Mouse (Mus musculus) forebrain, embryonic 12.5 days (tissue): ENCODE results near the gene Gm39566. TPM values are rescaled to one million over a fixed set of nuclear protein-coding genes. Genes with fewer than 3 reads are reported as not detected.

ENCODE experiments used
- ATAC-seq: fragments of 200-750 bp; cut with Nextera tagmentation; 2 replicates; pipeline ENCODE4 v1.8.0; 2017; ENCODE audit warnings: moderate TSS enrichment; ENCODE audit not compliant: low FRiP score
- H3K27ac ChIP-seq: fragments of 300-500 bp; sonication (generic); 2 replicates; pipeline ENCODE4 v1.5.1; 2016; ENCODE audit warnings: mild to moderate bottlenecking
- H3K27me3 ChIP-seq: fragments of 300-500 bp; sonication (generic); 2 replicates; pipeline ENCODE4 v1.6.1; 2016; ENCODE audit warnings: mild to moderate bottlenecking
- H3K36me3 ChIP-seq: fragments of 300-500 bp; sonication (generic); replicated peaks from 2 replicates; pipeline ENCODE4 v1.6.1; 2016; ENCODE audit warnings: mild to moderate bottlenecking
- H3K4me1 ChIP-seq: fragments of 300-500 bp; sonication (generic); 2 replicates; pipeline ENCODE4 v1.6.1; 2016
- H3K4me2 ChIP-seq: fragments of 300-500 bp; sonication (generic); 2 replicates; pipeline ENCODE4 v1.6.1; 2016; ENCODE audit warnings: mild to moderate bottlenecking, moderate library complexity
- H3K4me3 ChIP-seq: fragments of 300-500 bp; sonication (generic); replicated peaks from 2 replicates; pipeline ENCODE4 v1.5.1; 2016; ENCODE audit warnings: mild to moderate bottlenecking
- H3K9ac ChIP-seq: fragments of 300-500 bp; sonication (generic); 2 replicates; pipeline ENCODE4 v1.6.1; 2016; ENCODE audit warnings: mild to moderate bottlenecking
- H3K9me3 ChIP-seq: fragments of 300-500 bp; sonication (generic); 2 replicates; pipeline ENCODE4 v1.6.1; 2016
- WGBS: fragments of 180-500 bp; shearing (Covaris S2); methylation state at CpG from one replicate; pipeline ENCODE4 v1.1.7; 2016; 5-methylcytosine and 5-hydroxymethylcytosine counted together
- polyA plus RNA-seq: library from polyadenylated mRNA; unstranded; fragments of >200 nt; fragmentation: Nextera tagmentation; extraction: Ambion mirVana; gene quantifications from 2 replicates; pipeline ENCODE4 v1.2.1, GENCODE M21; 2016

Gene Gm39566
- polyA plus RNA-seq, 1 experiment from 2014 or later = not detected

GRCm38 (mm10) chr11:69766126-69766609 is 48.9 kb downstream of the Gm39566 start:
- Histone ChIP-seq H3K4me3 (peak overlapping the region; percentile 83), H3K9ac (peak overlapping the region; percentile 88), H3K27me3 (0 out of 2 replicates have a peak, but pooled peaks cover 4% of the 10 kb centered on the region), H3K4me1 (peaks cover 23% of the 10 kb centered on the region), H3K27ac (peak overlapping the region; percentile 73), H3K9me3 (no peaks in the 10 kb centered on the region), H3K36me3 (no peaks in the 10 kb centered on the region), H3K4me2 (peak overlapping the region; percentile 78)
- peak; percentile 81 for ATAC-seq
- 1% methylated on average over 35 of the region's 37 CpGs for WGBS

GRCm38 (mm10) chr11:69765221-69766125 is 49.6 kb downstream of the Gm39566 start, which contains the start of gene Zbtb4:
TSS of gene Zbtb4 (plus strand) at chr11:69765912.
- peak within 1 kb of the TSS; percentile 73 for H3K27ac ChIP-seq
- WGBS = 29% methylated on average over 31 of the region's 55 CpGs
- H3K4me1 ChIP-seq = peaks cover 28% of the 10 kb centered on the region
- peak within 1 kb of the TSS; percentile 78 for H3K4me2 ChIP-seq
- 0 out of 2 replicates have a peak, but pooled peaks cover 4% of the 10 kb centered on the region for H3K27me3 ChIP-seq
- H3K9me3 ChIP-seq = no peaks in the 10 kb centered on the region
- no peaks in the 10 kb centered on the region for H3K36me3 ChIP-seq
- peak within 1 kb of the TSS; percentile 88 for H3K9ac ChIP-seq
- peak within 1 kb of the TSS; percentile 83 for H3K4me3 ChIP-seq
- ATAC-seq = peak; percentile 70

GRCm38 (mm10) chr11:69763551-69763950 is 51.5 kb downstream of the Gm39566 start:
- 64% methylated on average over 7 of the region's 7 CpGs for WGBS
- H3K9me3 ChIP-seq = no peaks in the 10 kb centered on the region
- H3K27me3 ChIP-seq = 0 out of 2 replicates have a peak, but pooled peaks cover 4% of the 10 kb centered on the region
- H3K4me2 ChIP-seq = no peak overlapping the region
- no peak overlapping the region for H3K4me3 ChIP-seq
- no peak overlapping the region for H3K9ac ChIP-seq
- no peak overlapping the region for H3K27ac ChIP-seq
- H3K4me1 ChIP-seq = peaks cover 39% of the 10 kb centered on the region
- no peak for ATAC-seq
- H3K36me3 ChIP-seq = no peaks in the 10 kb centered on the region

- H3K9me3 ChIP-seq = no peaks in the 10 kb centered on the region
- no peak within 1 kb of the TSS for H3K4me3 ChIP-seq
- ATAC-seq = no peak
- no peak within 1 kb of the TSS for H3K9ac ChIP-seq
- peaks cover 38% of the 10 kb centered on the region for H3K4me1 ChIP-seq
- 85% methylated on average over 1 of the region's 1 CpGs for WGBS
- H3K36me3 ChIP-seq = no peaks in the 10 kb centered on the region
- no peaks in the 10 kb centered on the region for H3K27me3 ChIP-seq
- no peak within 1 kb of the TSS for H3K4me2 ChIP-seq
- 0 out of 2 replicates have a peak within 1 kb of the TSS, but pooled peaks have one; percentile 99 for H3K27ac ChIP-seq
Measured at GRCm38 (mm10) chr11:69761868-69762267, 53.2 kb downstream of the Gm39566 start, which contains the start of gene Slc35g3. TSS of gene Slc35g3 (minus strand) at chr11:69761968.

Other genes with a start within 250 kb of the Gm39566 start
- gene Wrap53, start 235.0 kb downstream of the Gm39566 start, polyA plus RNA-seq = 33.0 and 36.0 TPM in 2 replicates
- 120 and 124 TPM in 2 replicates for gene Trp53, start 234.9 kb downstream of the Gm39566 start, polyA plus RNA-seq
- 11.9 and 12.6 TPM in 2 replicates for gene Atp1b2, start 209.4 kb downstream of the Gm39566 start, polyA plus RNA-seq
- gene Shbg, start 197.4 kb downstream of the Gm39566 start, polyA plus RNA-seq = not detected in 2 replicates
- 15.8 and 21.5 TPM in 2 replicates for gene Sat2, start 193.3 kb downstream of the Gm39566 start, polyA plus RNA-seq
- 46.0 and 48.9 TPM in 2 replicates for gene Fxr2, start 182.3 kb downstream of the Gm39566 start, polyA plus RNA-seq
- gene Sox15, start 160.0 kb downstream of the Gm39566 start, polyA plus RNA-seq = not detected in 2 replicates
- gene Mpdu1, start 152.7 kb downstream of the Gm39566 start, polyA plus RNA-seq = 74.7 and 80.9 TPM in 2 replicates
- 5.5 TPM in 2 replicates for gene Cd68, start 149.1 kb downstream of the Gm39566 start, polyA plus RNA-seq
- 694 and 751 TPM in 2 replicates for gene Eif4a1, start 142.9 kb downstream of the Gm39566 start, polyA plus RNA-seq
- 106 and 119 TPM in 2 replicates for gene Senp3, start 133.2 kb downstream of the Gm39566 start, polyA plus RNA-seq
- 0.26 TPM in 1 of 2 replicates, not detected in the other for gene Tnfsf13, start 129.5 kb downstream of the Gm39566 start, polyA plus RNA-seq
- 1.3 and 1.6 TPM in 2 replicates for gene Tnfsf12, start 119.4 kb downstream of the Gm39566 start, polyA plus RNA-seq
- 0.51 and 0.84 TPM in 2 replicates for gene Tnfsfm13, start 119.2 kb downstream of the Gm39566 start, polyA plus RNA-seq
- gene Polr2a, start 56.7 kb downstream of the Gm39566 start, polyA plus RNA-seq = 31.3 and 35.4 TPM in 2 replicates
- gene Slc35g3, start 53.3 kb downstream of the Gm39566 start, polyA plus RNA-seq = 0.13 and 0.33 TPM in 2 replicates
- 1.3 and 1.5 TPM in 2 replicates for gene Zbtb4, start 49.4 kb downstream of the Gm39566 start, polyA plus RNA-seq
- gene Chrnb1, start 19.4 kb downstream of the Gm39566 start, polyA plus RNA-seq = 1.2 and 1.8 TPM in 2 replicates
- 2.6 and 3.2 TPM in 2 replicates for gene Fgf11, start 13.4 kb downstream of the Gm39566 start, polyA plus RNA-seq
- 0.76 and 1.3 TPM in 2 replicates for gene Tmem102, start 9.7 kb downstream of the Gm39566 start, polyA plus RNA-seq
- not detected in 2 replicates for gene Spem2, start 3.2 kb upstream of the Gm39566 start, polyA plus RNA-seq
- 0.24 and 0.26 TPM in 2 replicates for gene Spem1, start 6.9 kb upstream of the Gm39566 start, polyA plus RNA-seq
- gene Nlgn2, start 22.5 kb upstream of the Gm39566 start, polyA plus RNA-seq = 13.3 and 14.0 TPM in 2 replicates
- gene Tmem256, start 23.2 kb upstream of the Gm39566 start, polyA plus RNA-seq = 285 and 294 TPM in 2 replicates
- 55.1 and 56.3 TPM in 2 replicates for gene Plscr3, start 31.1 kb upstream of the Gm39566 start, polyA plus RNA-seq
- 0.14 and 0.60 TPM in 2 replicates for gene Tnk1, start 43.4 kb upstream of the Gm39566 start, polyA plus RNA-seq
- not detected in 2 replicates for gene Tmem95, start 62.7 kb upstream of the Gm39566 start, polyA plus RNA-seq
- 1.7 and 2.5 TPM in 2 replicates for gene Kctd11, start 66.1 kb upstream of the Gm39566 start, polyA plus RNA-seq
- gene Acap1, start 80.2 kb upstream of the Gm39566 start, polyA plus RNA-seq = 0.47 and 0.83 TPM in 2 replicates
- 22.4 TPM in 2 replicates for gene 2810408A11Rik, start 85.7 kb upstream of the Gm39566 start, polyA plus RNA-seq
- 18.9 and 19.3 TPM in 2 replicates for gene Neurl4, start 85.8 kb upstream of the Gm39566 start, polyA plus RNA-seq
- 95.8 and 99.1 TPM in 2 replicates for gene Gps2, start 98.6 kb upstream of the Gm39566 start, polyA plus RNA-seq
- 1,678 TPM in 2 replicates for gene Eif5a, start 106.7 kb upstream of the Gm39566 start, polyA plus RNA-seq
- gene Ybx2, start 120.5 kb upstream of the Gm39566 start, polyA plus RNA-seq = 7.4 and 8.9 TPM in 2 replicates
- 13.3 and 15.3 TPM in 2 replicates for gene Slc2a4, start 132.9 kb upstream of the Gm39566 start, polyA plus RNA-seq
- gene Cldn7, start 149.5 kb upstream of the Gm39566 start, polyA plus RNA-seq = 5.7 and 7.0 TPM in 2 replicates
- 19.9 and 20.7 TPM in 2 replicates for gene Ctdnep1, start 165.9 kb upstream of the Gm39566 start, polyA plus RNA-seq
- 129 and 141 TPM in 2 replicates for gene Elp5, start 167.2 kb upstream of the Gm39566 start, polyA plus RNA-seq
- gene Gabarap, start 175.8 kb upstream of the Gm39566 start, polyA plus RNA-seq = 527 and 539 TPM in 2 replicates
- gene Phf23, start 180.5 kb upstream of the Gm39566 start, polyA plus RNA-seq = 91.3 and 99.1 TPM in 2 replicates
- gene Dvl2, start 185.3 kb upstream of the Gm39566 start, polyA plus RNA-seq = 45.2 and 46.6 TPM in 2 replicates
- 43.5 and 48.4 TPM in 2 replicates for gene Acadvl, start 200.1 kb upstream of the Gm39566 start, polyA plus RNA-seq
- gene Dlg4, start 201.6 kb upstream of the Gm39566 start, polyA plus RNA-seq = 20.3 and 24.9 TPM in 2 replicates
- 0.63 and 0.75 TPM in 2 replicates for gene Asgr1, start 238.8 kb upstream of the Gm39566 start, polyA plus RNA-seq